Mouse (Mus musculus): Measurements from ENCODE around the gene Sik2. TPM values are rescaled to one million over a fixed set of nuclear protein-coding genes. Genes with fewer than 3 reads are reported as not detected.

The Sik2 gene
- polyA plus RNA-seq, 1 experiment from 2014 or later = 23.7 TPM

- ATAC-seq = no peak
- peaks cover 21% of the 10 kb centered on the region for H3K4me1 ChIP-seq (replicated peaks; ENCODE audit: control insufficient read depth, insufficient read depth, low read length)
- 0 out of 2 replicates have a peak, but pooled peaks cover 3% of the 10 kb centered on the region for H3K36me3 ChIP-seq (ENCODE audit: control insufficient read depth, insufficient read depth)
- WGBS = 78% methylated on average over 12 of the region's 12 CpGs
- H3K27ac ChIP-seq (ENCODE audit: low read length) = no peak overlapping the region
- H3K9ac ChIP-seq (replicated peaks; ENCODE audit: low read depth, low read length) = no peak overlapping the region
- H3K9me3 ChIP-seq (ENCODE audit: control insufficient read depth, low read length) = no peaks in the 10 kb centered on the region
- no peak overlapping the region for H3K4me3 ChIP-seq (replicated peaks; ENCODE audit: low read length)
- H3K4me2 ChIP-seq (ENCODE audit: low read length) = no peak overlapping the region
- no peaks in the 10 kb centered on the region for H3K27me3 ChIP-seq (replicated peaks; ENCODE audit: control insufficient read depth, insufficient read depth, low read length)
Observed at GRCm38 (mm10) chr9:50847606-50848368, 161.1 kb downstream of the Sik2 start.

DNA sequence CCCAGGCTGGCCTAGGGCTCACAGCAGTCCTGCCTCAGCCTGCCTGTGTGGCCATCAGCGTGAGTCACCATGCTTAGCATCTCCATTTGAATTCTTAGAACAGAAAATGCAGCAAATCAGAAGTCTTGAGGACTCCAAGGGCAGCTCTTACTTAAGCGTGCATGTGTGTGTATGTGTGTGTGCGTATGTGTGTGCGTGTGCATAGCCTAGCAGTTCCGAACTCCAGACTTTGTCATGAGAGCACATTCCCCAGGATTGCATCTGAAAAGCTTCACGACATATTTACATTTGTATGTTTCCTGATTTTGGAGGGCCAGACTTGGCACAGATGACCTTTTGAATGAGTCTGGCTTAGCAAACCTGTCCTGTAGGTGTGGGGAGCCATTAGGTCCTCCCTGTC is 161.7 kb downstream of the Sik2 start:
- Histone ChIP-seq H3K4me1 (replicated peaks; ENCODE audit: control insufficient read depth, insufficient read depth, low read length) (peaks cover 17% of the 10 kb centered on the region), H3K27ac (ENCODE audit: low read length) (no peak overlapping the region), H3K4me2 (ENCODE audit: low read length) (no peak overlapping the region), H3K27me3 (replicated peaks; ENCODE audit: control insufficient read depth, insufficient read depth, low read length) (no peaks in the 10 kb centered on the region), H3K9ac (replicated peaks; ENCODE audit: low read depth, low read length) (no peak overlapping the region), H3K4me3 (replicated peaks; ENCODE audit: low read length) (no peak overlapping the region), H3K36me3 (ENCODE audit: control insufficient read depth, insufficient read depth) (0 out of 2 replicates have a peak, but pooled peaks cover 4% of the 10 kb centered on the region), H3K9me3 (ENCODE audit: control insufficient read depth, low read length) (no peaks in the 10 kb centered on the region)
- no peak for ATAC-seq
- WGBS = 91% methylated on average over 6 of the region's 6 CpGs

GRCm38 (mm10) chr9:50845547-50845946 is 163.3 kb downstream of the Sik2 start:
- ATAC-seq = no peak
- no peak overlapping the region for H3K27ac ChIP-seq (ENCODE audit: low read length)

DNA sequence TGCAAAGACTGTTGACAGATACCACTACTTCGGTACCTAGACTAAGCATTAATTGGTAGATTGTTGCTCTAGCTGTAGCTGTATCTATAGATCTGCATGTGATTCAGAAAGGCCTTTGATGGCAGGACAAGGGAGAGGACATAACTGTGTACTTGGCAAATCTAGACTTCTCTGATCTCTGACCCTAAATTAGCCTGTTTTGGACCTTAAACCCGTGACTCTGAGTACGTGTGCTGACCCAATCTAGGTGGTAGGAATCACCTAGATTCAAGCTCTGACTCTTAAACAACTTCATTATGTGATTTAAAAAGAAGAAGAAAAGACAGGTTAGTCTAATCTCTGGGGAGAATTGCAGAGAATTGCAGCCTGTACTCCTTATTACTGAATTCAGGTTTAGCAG is 163.8 kb downstream of the Sik2 start, which contains the start of gene Ppp2r1b:
Gene Ppp2r1b (plus strand): TSS at position 221 of the 400 bp plus-strand sequence.
- Histone ChIP-seq H3K36me3 (ENCODE audit: control insufficient read depth, insufficient read depth) (0 out of 2 replicates have a peak, but pooled peaks cover 4% of the 10 kb centered on the region), H3K9ac (replicated peaks; ENCODE audit: low read depth, low read length) (no peak within 1 kb of the TSS), H3K9me3 (ENCODE audit: control insufficient read depth, low read length) (no peaks in the 10 kb centered on the region), H3K4me2 (ENCODE audit: low read length) (no peak within 1 kb of the TSS), H3K4me3 (replicated peaks; ENCODE audit: low read length) (no peak within 1 kb of the TSS), H3K27me3 (replicated peaks; ENCODE audit: control insufficient read depth, insufficient read depth, low read length) (no peaks in the 10 kb centered on the region), H3K4me1 (replicated peaks; ENCODE audit: control insufficient read depth, insufficient read depth, low read length) (peaks cover 8% of the 10 kb centered on the region), H3K27ac (ENCODE audit: low read length) (no peak within 1 kb of the TSS)
- WGBS = 90% methylated on average over 3 of the region's 3 CpGs
- ATAC-seq = no peak

More at GRCm38 (mm10) chr9:50845547-50845946, 163.3 kb downstream of the Sik2 start:
- H3K9ac ChIP-seq (replicated peaks; ENCODE audit: low read depth, low read length) = no peak overlapping the region
- H3K36me3 ChIP-seq (ENCODE audit: control insufficient read depth, insufficient read depth) = 0 out of 2 replicates have a peak, but pooled peaks cover 4% of the 10 kb centered on the region
- peaks cover 12% of the 10 kb centered on the region for H3K4me1 ChIP-seq (replicated peaks; ENCODE audit: control insufficient read depth, insufficient read depth, low read length)
- no peaks in the 10 kb centered on the region for H3K27me3 ChIP-seq (replicated peaks; ENCODE audit: control insufficient read depth, insufficient read depth, low read length)
- no peak overlapping the region for H3K4me3 ChIP-seq (replicated peaks; ENCODE audit: low read length)
- WGBS = 82% methylated on average over 9 of the region's 9 CpGs
- no peaks in the 10 kb centered on the region for H3K9me3 ChIP-seq (ENCODE audit: control insufficient read depth, low read length)
- H3K4me2 ChIP-seq (ENCODE audit: low read length) = no peak overlapping the region

Other genes with a start within 250 kb of the Sik2 start
- gene Fdxacb1, start 240.8 kb downstream of the Sik2 start, polyA plus RNA-seq (2015; fragmentation: Nextera tagmentation; extraction: Ambion mirVana) = 12.0 and 13.3 TPM in 2 replicates
- gene Alg9, start 234.1 kb downstream of the Sik2 start, polyA plus RNA-seq (2015; fragmentation: Nextera tagmentation; extraction: Ambion mirVana) = 51.0 and 54.1 TPM in 2 replicates
- 52.5 and 56.1 TPM in 2 replicates for gene 1110032A03Rik, start 233.6 kb downstream of the Sik2 start, polyA plus RNA-seq (2015; fragmentation: Nextera tagmentation; extraction: Ambion mirVana)
- gene Ppp2r1b, start 163.8 kb downstream of the Sik2 start, polyA plus RNA-seq (2015; fragmentation: Nextera tagmentation; extraction: Ambion mirVana) = 86.4 and 104 TPM in 2 replicates
- gene Btg4, start 51.8 kb upstream of the Sik2 start, polyA plus RNA-seq (2015; fragmentation: Nextera tagmentation; extraction: Ambion mirVana) = not detected in 2 replicates
- gene Layn, start 68.0 kb upstream of the Sik2 start, polyA plus RNA-seq (2015; fragmentation: Nextera tagmentation; extraction: Ambion mirVana) = 1.3 and 3.1 TPM in 2 replicates
- gene 4833427G06Rik, start 93.0 kb upstream of the Sik2 start, polyA plus RNA-seq (2015; fragmentation: Nextera tagmentation; extraction: Ambion mirVana) = 0.22 and 1.2 TPM in 2 replicates
- gene Gm32742, start 156.4 kb upstream of the Sik2 start, polyA plus RNA-seq (2015; fragmentation: Nextera tagmentation; extraction: Ambion mirVana) = 0.03 and 0.05 TPM in 2 replicates
- not detected in 2 replicates for gene Pou2af1, start 204.6 kb upstream of the Sik2 start, polyA plus RNA-seq (2015; fragmentation: Nextera tagmentation; extraction: Ambion mirVana)

Data from forebrain, embryonic 16.5 days (tissue).